Mouse (Mus musculus): ENCODE measurements around the gene Wdr83.

DNA sequence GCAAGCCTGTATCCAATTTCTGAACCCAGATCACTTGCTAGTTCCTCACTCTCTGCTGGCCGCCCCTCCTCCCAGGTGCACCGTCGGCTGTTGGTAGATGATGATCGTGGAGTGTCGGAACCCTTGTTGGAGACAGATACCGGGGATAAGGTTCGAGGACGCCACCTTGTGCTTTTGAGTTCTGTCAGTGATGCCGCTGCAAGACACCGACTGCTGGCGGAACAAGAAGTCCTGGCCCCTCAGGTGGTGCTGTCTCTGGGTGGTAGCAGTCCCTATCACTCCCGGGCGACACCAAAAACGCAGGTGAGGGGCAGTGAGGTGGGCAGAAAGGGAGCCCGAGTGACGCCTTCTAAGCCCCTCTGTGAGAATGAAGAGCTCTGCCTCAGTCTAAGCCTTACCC, 15.1 kb upstream of the Wdr83 start:
- TF ChIP-seq POLR2A (IDR thresholded peaks at IDR 0.05; ENCODE audit: insufficient read depth, low read depth, low read length) (no peak), CTCF (IDR thresholded peaks at IDR 0.05; ENCODE audit: insufficient read depth, low read depth, low read length) (no peak)

Measured in olfactory bulb, adult 2 months (tissue).